Mouse (Mus musculus) liver, embryonic 14 days (tissue): ENCODE measurements around the gene BC030500. TPM values are rescaled to one million over a fixed set of nuclear protein-coding genes. Genes with fewer than 3 reads are reported as not detected.

Experiments used
- polyA plus RNA-seq: library from polyadenylated mRNA; depleted of rRNA; stranded (reverse); fragments of >200 nt; gene quantifications from 2 replicates; pipeline ENCODE4 v1.2.3, GENCODE M21; 2012; rRNA removed

BC030500 gene
- polyA plus RNA-seq, result 0.02 TPM in 1 of 2 replicates, not detected in the other

GRCm38 (mm10) chr8:58911677-58912076 is at the start of gene BC030500:
BC030500 (plus strand) TSS chr8:58911755.

GRCm38 (mm10) chr8:58912196-58912839 is 763 bp downstream of the BC030500 start, which contains the start of gene Galntl6:
Galntl6 (minus strand) TSS chr8:58912640.

Other genes starting within 250 kb of the BC030500 start
- gene Galntl6, start 885 bp downstream of the BC030500 start, polyA plus RNA-seq, result not detected in 2 replicates